Mouse (Mus musculus) midbrain, embryonic 15.5 days (tissue): Measurements from ENCODE around the gene Mrap2. TPM values are rescaled to one million over a fixed set of nuclear protein-coding genes. Genes with fewer than 3 reads are reported as not detected.

ENCODE experiments used
- ATAC-seq: fragments of 200-750 bp; cut with Nextera tagmentation; replicated peaks from 2 replicates; pipeline ENCODE4 v1.8.0; 2017; ENCODE audit warnings: moderate TSS enrichment
- H3K27ac ChIP-seq: fragments of 300-500 bp; sonication (generic); 2 replicates; pipeline ENCODE4 v1.5.1; 2015; ENCODE audit warnings: mild to moderate bottlenecking, inconsistent platforms
- H3K27me3 ChIP-seq: fragments of 300-500 bp; sonication (generic); replicated peaks from 2 replicates; pipeline ENCODE4 v1.6.1; 2015; ENCODE audit warnings: inconsistent platforms
- H3K36me3 ChIP-seq: fragments of 300-500 bp; sonication (generic); replicated peaks from 2 replicates; pipeline ENCODE4 v1.6.1; 2015; ENCODE audit warnings: inconsistent platforms
- H3K4me1 ChIP-seq: fragments of 300-500 bp; sonication (generic); 2 replicates; pipeline ENCODE4 v1.6.1; 2015; ENCODE audit warnings: inconsistent platforms
- H3K4me2 ChIP-seq: fragments of 300-500 bp; sonication (generic); 2 replicates; pipeline ENCODE4 v1.6.1; 2015; ENCODE audit warnings: inconsistent platforms, mild to moderate bottlenecking, moderate library complexity
- H3K4me3 ChIP-seq: fragments of 300-500 bp; sonication (generic); 2 replicates; pipeline ENCODE4 v1.5.1; 2015; ENCODE audit warnings: mild to moderate bottlenecking, inconsistent platforms
- H3K9ac ChIP-seq: fragments of 300-500 bp; sonication (generic); 2 replicates; pipeline ENCODE4 v1.6.1; 2015; ENCODE audit warnings: mild to moderate bottlenecking, inconsistent platforms
- H3K9me3 ChIP-seq: fragments of 300-500 bp; sonication (generic); 2 replicates; pipeline ENCODE4 v1.6.1; 2016; ENCODE audit warnings: inconsistent platforms
- WGBS: fragments of 180-500 bp; shearing (Covaris S2); methylation state at CpG from one replicate; pipeline ENCODE4 v1.1.7; 2015; ENCODE audit warnings: mixed read lengths; 5-methylcytosine and 5-hydroxymethylcytosine counted together
- polyA plus RNA-seq: library from polyadenylated mRNA; unstranded; fragments of >200 nt; fragmentation: Nextera tagmentation; extraction: Ambion mirVana; gene quantifications from 2 replicates; pipeline ENCODE4 v1.2.1, GENCODE M21; 2015

The Mrap2 gene
- polyA plus RNA-seq, 1 experiment from 2014 or later: 2.3 TPM

DNA sequence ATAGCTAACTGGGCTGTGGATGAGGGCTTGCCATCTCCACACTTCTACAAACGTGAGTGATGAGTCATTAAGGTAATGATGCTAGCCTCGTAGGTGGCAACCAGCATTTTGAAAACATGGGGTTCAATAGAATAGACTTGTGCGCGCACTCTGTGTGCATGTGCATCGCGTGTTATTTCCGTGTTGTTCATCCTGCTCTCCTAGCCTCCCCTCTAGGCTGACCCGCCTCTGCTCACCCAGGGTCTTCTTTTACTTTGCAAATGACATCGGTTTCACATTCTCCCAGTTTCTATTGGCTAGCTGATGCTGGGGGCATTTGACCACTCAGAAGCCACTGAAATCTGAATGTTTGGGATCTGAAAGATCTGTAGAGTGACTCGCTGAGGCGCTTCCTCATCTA is 1.6 kb downstream of the Mrap2 start:
- peak overlapping the region; percentile 45 for H3K4me3 ChIP-seq
- WGBS: 37% methylated on average over 11 of the region's 11 CpGs
- peaks cover 15% of the 10 kb centered on the region for H3K27me3 ChIP-seq
- H3K4me2 ChIP-seq: peak overlapping the region; percentile 91
- H3K4me1 ChIP-seq: peaks cover 17% of the 10 kb centered on the region
- H3K9me3 ChIP-seq: no peaks in the 10 kb centered on the region
- no peak for ATAC-seq
- no peaks in the 10 kb centered on the region for H3K36me3 ChIP-seq
- 0 out of 2 replicates have a peak overlapping the region, but pooled peaks have one; percentile 38 for H3K9ac ChIP-seq
- H3K27ac ChIP-seq: no peak overlapping the region

DNA sequence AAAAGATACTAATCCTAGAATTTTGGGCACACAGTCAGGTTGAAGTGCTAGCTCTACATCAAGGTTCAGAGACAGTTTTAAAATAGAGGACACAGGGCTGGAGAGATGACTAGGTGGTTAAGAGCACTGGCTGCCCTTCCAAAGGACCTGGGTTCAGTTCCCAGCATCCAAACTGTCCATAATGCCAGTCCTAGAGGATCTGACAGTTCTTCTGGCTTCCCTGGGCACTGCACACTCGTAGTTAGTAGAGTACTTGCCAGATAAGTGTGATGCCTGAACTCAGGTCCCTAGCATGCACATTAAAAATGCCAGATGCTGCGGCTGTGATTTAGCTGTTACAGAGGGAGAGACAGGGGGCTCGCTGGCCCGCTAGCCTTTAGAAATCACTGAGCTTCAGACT is 2.3 kb downstream of the Mrap2 start:
- peaks cover 17% of the 10 kb centered on the region for H3K4me1 ChIP-seq
- H3K36me3 ChIP-seq: no peaks in the 10 kb centered on the region
- WGBS: 84% methylated on average over 4 of the region's 4 CpGs
- H3K27ac ChIP-seq: no peak overlapping the region
- no peak for ATAC-seq
- H3K27me3 ChIP-seq: peaks cover 15% of the 10 kb centered on the region
- H3K4me3 ChIP-seq: no peak overlapping the region
- H3K9me3 ChIP-seq: no peaks in the 10 kb centered on the region
- H3K4me2 ChIP-seq: no peak overlapping the region
- no peak overlapping the region for H3K9ac ChIP-seq

DNA sequence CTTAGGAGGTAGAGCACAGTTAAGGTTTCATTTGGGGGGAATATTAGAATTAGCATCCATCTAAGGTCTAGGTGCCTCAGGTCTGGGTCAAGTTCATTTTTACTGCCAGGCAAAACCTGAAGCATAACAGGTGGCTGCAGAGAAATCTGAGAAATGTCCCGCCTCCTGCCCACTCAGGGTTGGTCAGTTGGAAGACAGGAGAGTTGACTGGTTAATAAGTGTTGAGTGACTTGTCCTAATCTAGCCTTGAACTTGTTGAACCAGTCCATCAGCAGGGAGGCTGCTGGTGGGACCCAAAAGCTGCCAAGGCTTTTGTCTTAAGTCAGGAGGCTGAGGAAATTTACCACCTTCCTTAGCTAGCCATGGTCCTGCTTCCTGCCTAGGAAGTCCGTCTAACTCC is 3.8 kb downstream of the Mrap2 start:
- H3K4me1 ChIP-seq: peaks cover 17% of the 10 kb centered on the region
- no peak overlapping the region for H3K27ac ChIP-seq
- no peaks in the 10 kb centered on the region for H3K9me3 ChIP-seq
- no peak overlapping the region for H3K9ac ChIP-seq
- H3K4me3 ChIP-seq: no peak overlapping the region
- H3K4me2 ChIP-seq: no peak overlapping the region
- no peaks in the 10 kb centered on the region for H3K36me3 ChIP-seq
- WGBS: 95% methylated on average over 2 of the region's 2 CpGs
- ATAC-seq: no peak
- peaks cover 15% of the 10 kb centered on the region for H3K27me3 ChIP-seq

DNA sequence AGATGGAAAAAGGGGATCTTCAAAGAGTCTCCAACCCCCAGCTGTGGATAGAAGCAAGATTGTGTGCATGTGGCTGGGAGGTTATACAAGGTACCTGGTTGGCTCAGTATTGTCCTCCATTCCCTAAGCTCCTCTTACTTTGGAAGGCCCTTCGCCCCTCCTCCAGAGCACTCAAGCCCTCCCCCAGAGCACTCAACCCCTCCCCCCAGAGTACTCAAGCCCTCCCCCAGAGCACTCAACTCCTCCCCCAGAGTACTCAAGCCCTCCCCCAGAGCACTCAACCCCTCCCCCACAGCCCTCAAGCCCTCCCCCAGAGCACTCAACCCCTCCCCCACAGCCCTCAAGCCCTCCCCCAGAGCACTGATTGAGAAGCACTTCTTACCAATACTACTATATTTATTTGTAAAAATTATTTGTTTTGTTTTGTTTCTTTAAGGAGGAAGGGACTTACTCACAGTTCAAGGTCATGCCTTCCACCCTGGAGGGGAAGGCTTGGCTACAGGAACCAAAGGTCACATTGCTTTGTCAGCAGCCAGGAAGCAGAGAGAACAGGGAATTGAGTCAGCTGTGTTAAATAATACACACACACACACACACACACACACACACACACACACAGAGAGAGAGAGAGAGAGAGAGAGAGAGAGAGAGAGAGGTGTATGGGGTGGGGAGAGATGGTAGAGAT is 8.7 kb downstream of the Mrap2 start:
- no peaks in the 10 kb centered on the region for H3K27me3 ChIP-seq
- H3K9me3 ChIP-seq: no peaks in the 10 kb centered on the region
- no peaks in the 10 kb centered on the region for H3K4me1 ChIP-seq
- 100% methylated on average over 1 of the region's 1 CpGs for WGBS
- no peak for ATAC-seq
- H3K4me2 ChIP-seq: no peak overlapping the region
- no peak overlapping the region for H3K9ac ChIP-seq
- H3K4me3 ChIP-seq: no peak overlapping the region
- H3K27ac ChIP-seq: no peak overlapping the region
- no peaks in the 10 kb centered on the region for H3K36me3 ChIP-seq

DNA sequence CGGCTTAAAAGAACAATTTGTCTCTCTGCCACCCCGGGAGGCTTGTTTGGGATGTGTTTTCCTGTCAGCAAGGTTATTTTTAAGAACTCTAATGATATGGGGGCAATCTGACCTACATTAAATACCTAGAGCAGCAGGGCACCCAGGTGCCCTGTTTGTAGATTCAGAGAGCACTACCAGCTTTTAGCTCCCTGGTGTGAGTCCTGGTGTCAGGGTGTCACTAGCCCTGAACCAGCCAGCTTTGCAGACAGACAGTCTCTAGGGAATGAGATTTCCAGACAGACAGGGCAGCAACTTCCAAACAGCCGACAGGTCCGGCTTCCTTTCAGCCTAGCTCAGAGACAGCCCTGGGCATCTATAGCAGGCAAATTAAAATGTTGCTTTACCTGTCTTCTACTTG is 18.5 kb downstream of the Mrap2 start:
- ATAC-seq: no peak
- Histone ChIP-seq H3K9me3 (no peaks in the 10 kb centered on the region), H3K27ac (no peak overlapping the region), H3K27me3 (no peaks in the 10 kb centered on the region), H3K4me3 (no peak overlapping the region), H3K9ac (no peak overlapping the region), H3K36me3 (no peaks in the 10 kb centered on the region), H3K4me2 (no peak overlapping the region), H3K4me1 (peaks cover 2% of the 10 kb centered on the region; the same call in 1 of the 2 replicates)
- 94% methylated on average over 4 of the region's 4 CpGs for WGBS

DNA sequence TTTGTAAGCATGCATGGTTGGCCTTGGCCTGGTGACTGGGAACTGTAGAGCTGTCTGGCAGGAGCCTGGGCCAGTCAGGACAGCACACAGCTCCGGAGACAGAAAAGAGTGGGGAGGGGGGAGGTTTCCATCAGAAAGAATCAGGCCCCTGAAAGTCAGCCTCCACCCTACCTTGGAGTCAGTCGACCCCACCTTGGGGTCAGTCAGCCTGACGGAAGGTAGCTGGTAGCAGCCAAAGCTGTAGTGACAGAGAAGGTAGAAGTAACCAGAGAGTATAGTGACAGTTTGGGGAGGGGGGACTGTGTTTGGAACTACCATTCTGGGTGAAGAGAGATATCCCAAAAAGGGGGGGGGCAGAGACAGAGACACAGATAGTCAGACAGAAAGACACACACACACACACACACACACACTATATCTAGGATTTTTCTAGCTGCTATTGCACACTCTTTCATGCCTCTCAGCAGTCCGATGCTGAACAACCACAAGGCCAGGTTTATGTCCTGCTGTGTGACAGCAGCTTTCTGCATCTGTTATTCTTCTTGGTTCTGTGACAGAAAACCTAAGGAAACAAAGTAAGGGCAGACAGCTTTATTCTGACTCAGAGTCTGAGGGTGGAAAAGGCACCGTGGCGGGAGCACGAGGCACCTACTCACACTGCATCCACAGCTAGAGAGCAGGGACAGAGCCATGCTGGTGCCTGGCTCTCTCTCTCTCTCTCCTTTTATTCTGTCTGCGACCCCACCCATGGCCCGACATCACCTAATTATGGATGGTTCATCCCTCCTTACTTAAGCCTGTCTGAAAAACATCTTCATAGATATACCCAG is 23.1 kb downstream of the Mrap2 start:
- Histone ChIP-seq H3K27me3 (no peaks in the 10 kb centered on the region), H3K4me3 (no peak overlapping the region), H3K9ac (no peak overlapping the region), H3K36me3 (no peaks in the 10 kb centered on the region), H3K4me2 (no peak overlapping the region), H3K9me3 (no peaks in the 10 kb centered on the region), H3K4me1 (peaks cover 3% of the 10 kb centered on the region; the same call in 1 of the 2 replicates), H3K27ac (0 out of 2 replicates have a peak overlapping the region, but pooled peaks have one; percentile 14)
- WGBS: 44% methylated on average over 9 of the region's 9 CpGs
- peak; percentile 72 for ATAC-seq

DNA sequence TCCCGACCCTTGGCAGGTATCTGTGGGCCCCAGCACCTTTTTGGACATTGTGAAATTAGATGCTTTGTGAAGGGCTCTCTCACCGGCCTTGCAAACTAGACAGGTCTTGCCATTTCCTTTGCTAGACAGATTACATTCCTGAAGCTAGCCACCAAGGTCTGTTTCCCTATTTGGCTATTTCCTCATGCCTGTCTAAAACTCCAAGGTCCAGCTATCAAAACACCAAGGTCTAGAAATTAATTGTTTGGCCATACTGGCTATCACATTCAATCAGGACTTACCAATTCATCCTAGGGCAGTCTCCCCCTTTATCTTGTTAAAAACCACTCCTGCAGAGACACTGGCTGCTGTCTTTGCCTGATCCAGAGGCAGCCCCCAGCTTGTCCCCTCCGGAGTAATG is 23.9 kb downstream of the Mrap2 start:
- Histone ChIP-seq H3K4me1 (peaks cover 3% of the 10 kb centered on the region; the same call in 1 of the 2 replicates), H3K27me3 (no peaks in the 10 kb centered on the region), H3K27ac (no peak overlapping the region), H3K4me3 (no peak overlapping the region), H3K36me3 (no peaks in the 10 kb centered on the region), H3K4me2 (no peak overlapping the region), H3K9me3 (no peaks in the 10 kb centered on the region), H3K9ac (no peak overlapping the region)
- ATAC-seq: peak; percentile 15; the same call in 1 of the 2 replicates
- WGBS: 50% methylated on average over 3 of the region's 3 CpGs

DNA sequence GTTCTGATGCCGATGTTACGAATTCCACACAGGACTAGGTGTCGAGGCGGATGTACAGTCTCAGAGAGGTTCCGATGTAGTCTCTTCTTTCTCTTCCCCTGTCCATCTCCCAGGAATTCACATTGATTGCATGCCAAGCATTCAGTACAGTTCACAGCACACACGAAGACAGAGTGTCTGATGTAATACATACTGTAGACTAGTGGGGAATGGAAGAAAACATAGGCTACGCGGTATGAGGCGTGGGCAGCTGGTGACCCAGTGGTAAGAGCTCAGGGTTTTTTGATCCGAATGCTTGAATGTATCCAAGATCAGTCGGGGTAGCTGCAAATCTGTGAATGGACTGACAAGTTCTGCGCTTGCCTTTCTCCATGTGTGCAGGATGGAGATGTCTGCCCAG is 25.0 kb downstream of the Mrap2 start:
- 88% methylated on average over 12 of the region's 12 CpGs for WGBS
- H3K4me2 ChIP-seq: no peak overlapping the region
- H3K9me3 ChIP-seq: no peaks in the 10 kb centered on the region
- no peaks in the 10 kb centered on the region for H3K27me3 ChIP-seq
- no peak overlapping the region for H3K4me3 ChIP-seq
- H3K4me1 ChIP-seq: peaks cover 3% of the 10 kb centered on the region; the same call in 1 of the 2 replicates
- H3K9ac ChIP-seq: no peak overlapping the region
- no peak for ATAC-seq
- H3K36me3 ChIP-seq: no peaks in the 10 kb centered on the region
- no peak overlapping the region for H3K27ac ChIP-seq

DNA sequence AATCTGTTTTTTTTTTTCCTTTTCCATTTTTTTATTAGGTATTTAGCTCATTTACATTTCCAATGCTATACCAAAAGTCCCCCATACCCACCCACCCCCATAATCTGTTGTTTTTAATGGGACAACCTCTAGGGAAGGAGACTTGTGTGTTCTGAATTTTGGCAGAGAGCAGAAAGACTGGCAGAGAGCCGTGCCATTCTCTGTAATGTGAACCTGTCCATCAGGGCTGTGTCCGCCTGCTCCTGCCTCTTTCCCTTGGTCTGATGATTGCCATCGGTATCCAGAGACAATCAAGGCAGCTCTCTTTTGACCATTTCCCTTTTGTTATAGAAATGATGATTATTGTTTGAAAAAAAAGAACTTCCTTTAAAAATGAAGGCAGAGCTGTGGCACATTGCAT is 26.8 kb downstream of the Mrap2 start:
- WGBS: 62% methylated on average over 3 of the region's 3 CpGs
- peaks cover 3% of the 10 kb centered on the region; the same call in 1 of the 2 replicates for H3K4me1 ChIP-seq

DNA sequence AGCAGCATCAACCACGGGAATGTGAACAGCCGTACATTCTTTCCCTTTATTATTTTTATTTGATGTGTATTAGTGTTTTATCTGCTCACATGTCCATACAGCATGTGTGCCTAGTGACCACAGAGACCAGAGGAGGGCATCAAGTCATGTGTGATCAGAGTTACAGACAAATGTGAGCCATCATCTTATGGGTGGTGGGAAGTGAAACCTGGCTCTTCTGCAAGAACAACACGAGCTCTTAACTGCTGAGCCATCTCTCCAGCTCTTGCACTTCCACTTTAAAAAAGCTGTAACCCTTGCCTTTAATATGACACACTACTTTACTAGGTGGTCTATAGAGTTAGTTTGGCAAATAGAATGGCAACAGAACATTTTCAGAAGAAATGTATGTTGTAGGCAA is 27.4 kb downstream of the Mrap2 start:
- WGBS: 82% methylated on average over 3 of the region's 3 CpGs
- Histone ChIP-seq H3K36me3 (no peaks in the 10 kb centered on the region), H3K27me3 (no peaks in the 10 kb centered on the region), H3K4me2 (no peak overlapping the region), H3K4me3 (no peak overlapping the region), H3K9me3 (no peaks in the 10 kb centered on the region), H3K27ac (no peak overlapping the region), H3K9ac (no peak overlapping the region), H3K4me1 (peaks cover 3% of the 10 kb centered on the region; the same call in 1 of the 2 replicates)
- no peak for ATAC-seq

More for the DNA sequence above, 26.8 kb downstream of the Mrap2 start:
- no peak overlapping the region for H3K4me2 ChIP-seq
- no peak overlapping the region for H3K4me3 ChIP-seq
- no peak overlapping the region for H3K9ac ChIP-seq
- no peaks in the 10 kb centered on the region for H3K27me3 ChIP-seq
- no peaks in the 10 kb centered on the region for H3K9me3 ChIP-seq
- no peak for ATAC-seq
- H3K27ac ChIP-seq: no peak overlapping the region
- H3K36me3 ChIP-seq: no peaks in the 10 kb centered on the region

DNA sequence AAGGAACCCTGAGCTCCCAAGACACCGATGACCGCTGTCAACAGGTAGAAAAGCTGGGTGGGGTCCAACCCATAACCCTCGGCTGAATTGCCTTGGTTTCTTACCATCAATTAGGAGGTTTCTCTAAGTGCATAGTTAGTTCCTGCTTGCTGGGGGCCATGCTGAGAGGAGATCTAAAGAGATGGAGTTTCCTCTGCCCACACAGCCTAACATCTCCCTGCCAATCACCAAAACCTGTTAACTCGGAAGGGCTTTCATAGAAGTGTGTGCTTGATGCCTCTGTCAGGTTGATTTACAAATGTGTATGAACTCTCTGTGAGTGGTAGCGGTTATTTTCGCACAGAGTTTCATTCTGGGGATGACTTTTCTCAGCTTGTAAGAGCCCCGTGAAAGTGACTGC is 34.4 kb downstream of the Mrap2 start:
- Histone ChIP-seq H3K9ac (no peak overlapping the region), H3K27me3 (no peaks in the 10 kb centered on the region), H3K4me3 (no peak overlapping the region), H3K27ac (no peak overlapping the region), H3K4me2 (no peak overlapping the region), H3K4me1 (no peaks in the 10 kb centered on the region), H3K36me3 (no peaks in the 10 kb centered on the region), H3K9me3 (no peaks in the 10 kb centered on the region)
- 77% methylated on average over 7 of the region's 7 CpGs for WGBS
- ATAC-seq: 0 out of 2 replicates have a peak, but pooled peaks have one; percentile 16

DNA sequence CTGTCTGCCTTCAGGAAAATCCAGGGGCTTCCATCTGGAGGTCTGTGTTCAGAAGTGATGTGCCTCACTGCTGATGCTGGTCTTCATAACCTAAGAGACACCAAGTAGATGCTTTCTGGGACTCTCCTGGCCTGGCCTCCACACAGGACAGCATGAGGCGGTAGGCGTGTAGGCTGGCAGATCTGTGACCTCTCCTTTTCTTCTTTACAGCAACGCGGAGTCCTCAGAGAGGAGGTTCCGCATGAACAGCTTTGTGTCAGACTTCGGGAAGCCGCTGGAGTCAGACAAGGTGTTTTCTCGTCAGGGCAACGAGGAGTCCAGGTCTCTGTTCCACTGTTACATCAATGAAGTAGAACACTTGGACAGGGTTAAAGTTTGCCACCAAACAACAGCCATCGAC is 38.1 kb downstream of the Mrap2 start:
- H3K36me3 ChIP-seq: no peaks in the 10 kb centered on the region
- H3K27me3 ChIP-seq: no peaks in the 10 kb centered on the region
- no peak overlapping the region for H3K9ac ChIP-seq
- H3K4me1 ChIP-seq: no peaks in the 10 kb centered on the region
- no peak overlapping the region for H3K4me2 ChIP-seq
- no peak for ATAC-seq
- WGBS: 79% methylated on average over 10 of the region's 10 CpGs
- H3K4me3 ChIP-seq: no peak overlapping the region
- H3K9me3 ChIP-seq: no peaks in the 10 kb centered on the region
- no peak overlapping the region for H3K27ac ChIP-seq
